Mouse (Mus musculus): Measurements from ENCODE around the gene Akt1. TPM values are rescaled to one million over a fixed set of nuclear protein-coding genes. Genes with fewer than 3 reads are reported as not detected.

The Akt1 gene
- polyA plus RNA-seq, 1 experiment from 2014 or later = 55.6 TPM

DNA sequence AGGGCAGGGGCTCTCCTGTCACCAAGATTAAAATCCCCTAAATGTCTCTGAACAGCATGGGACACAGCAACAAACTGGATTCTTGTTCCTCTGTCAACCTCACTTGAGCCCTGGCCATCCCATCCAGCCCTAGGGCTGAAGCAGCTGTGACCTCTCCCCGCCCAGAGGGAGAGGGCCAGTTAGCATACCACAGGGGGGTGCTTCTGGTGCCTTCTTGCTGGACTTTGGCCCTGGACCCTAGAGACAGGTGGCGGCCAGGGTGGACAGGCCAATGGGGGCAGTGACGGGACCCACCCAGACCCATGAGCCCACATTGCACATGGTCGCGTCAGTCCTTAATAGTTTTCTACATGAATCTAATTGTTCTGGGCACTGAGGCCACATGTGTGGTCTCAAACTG lies 20.6 kb downstream of the Akt1 start:
- Histone ChIP-seq H3K4me3 (ENCODE audit: low read length) (no peak overlapping the region), H3K4me1 (ENCODE audit: control insufficient read depth, insufficient read depth, low read depth, low read length) (peaks cover 4% of the 10 kb centered on the region; the same call in 1 of the 2 replicates), H3K4me2 (ENCODE audit: low read length) (no peak overlapping the region), H3K27ac (ENCODE audit: low read depth, low read length) (no peak overlapping the region), H3K9me3 (ENCODE audit: control insufficient read depth, low read length) (no peaks in the 10 kb centered on the region), H3K36me3 (ENCODE audit: control insufficient read depth, insufficient read depth, low read length) (peaks cover 60% of the 10 kb centered on the region), H3K9ac (ENCODE audit: low read depth, low read length) (no peak overlapping the region), H3K27me3 (replicated peaks; ENCODE audit: control insufficient read depth, insufficient read depth, low read length) (no peaks in the 10 kb centered on the region)
- ATAC-seq = no peak
- WGBS = 89% methylated on average over 5 of the region's 5 CpGs

DNA sequence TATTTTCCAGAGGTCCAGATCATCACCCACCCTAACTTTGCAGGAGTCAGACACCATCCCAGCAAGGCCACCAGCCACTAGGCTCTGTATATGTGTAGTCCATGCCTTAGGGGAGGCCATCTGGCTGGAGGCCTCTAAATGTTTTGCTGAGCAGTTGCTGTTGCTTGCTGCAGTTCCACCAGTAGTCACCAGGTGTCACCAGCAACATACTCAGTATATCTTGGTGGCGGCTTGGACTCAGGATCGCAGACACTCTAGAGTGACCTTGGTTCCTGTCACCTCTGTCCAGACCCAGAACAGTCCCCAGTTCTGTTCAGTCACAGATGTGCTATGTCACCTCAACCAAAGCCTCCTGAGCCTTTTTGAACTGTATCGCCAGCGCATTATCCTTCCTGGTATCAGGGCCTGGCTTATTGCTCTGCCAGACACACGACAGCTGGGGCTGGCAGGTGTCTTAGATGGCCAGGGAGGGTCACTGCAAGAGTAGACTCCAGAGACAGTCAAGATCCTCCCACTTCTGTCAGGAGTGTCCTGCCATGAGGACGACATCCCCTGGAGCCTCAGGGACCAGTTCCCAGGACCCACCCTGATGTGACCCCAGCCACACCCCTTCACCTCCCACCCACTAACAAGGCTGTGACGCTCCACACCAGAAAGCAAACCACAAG lies 21.4 kb downstream of the Akt1 start:
- Histone ChIP-seq H3K4me3 (ENCODE audit: low read length) (no peak overlapping the region), H3K27me3 (replicated peaks; ENCODE audit: control insufficient read depth, insufficient read depth, low read length) (no peaks in the 10 kb centered on the region), H3K9me3 (ENCODE audit: control insufficient read depth, low read length) (no peaks in the 10 kb centered on the region), H3K27ac (ENCODE audit: low read depth, low read length) (peak overlapping the region; percentile 54), H3K4me1 (ENCODE audit: control insufficient read depth, insufficient read depth, low read depth, low read length) (no peaks in the 10 kb centered on the region), H3K36me3 (ENCODE audit: control insufficient read depth, insufficient read depth, low read length) (peaks cover 53% of the 10 kb centered on the region), H3K4me2 (ENCODE audit: low read length) (no peak overlapping the region), H3K9ac (ENCODE audit: low read depth, low read length) (no peak overlapping the region)
- ATAC-seq = peak; percentile 35
- WGBS = 37% methylated on average over 7 of the region's 7 CpGs

DNA sequence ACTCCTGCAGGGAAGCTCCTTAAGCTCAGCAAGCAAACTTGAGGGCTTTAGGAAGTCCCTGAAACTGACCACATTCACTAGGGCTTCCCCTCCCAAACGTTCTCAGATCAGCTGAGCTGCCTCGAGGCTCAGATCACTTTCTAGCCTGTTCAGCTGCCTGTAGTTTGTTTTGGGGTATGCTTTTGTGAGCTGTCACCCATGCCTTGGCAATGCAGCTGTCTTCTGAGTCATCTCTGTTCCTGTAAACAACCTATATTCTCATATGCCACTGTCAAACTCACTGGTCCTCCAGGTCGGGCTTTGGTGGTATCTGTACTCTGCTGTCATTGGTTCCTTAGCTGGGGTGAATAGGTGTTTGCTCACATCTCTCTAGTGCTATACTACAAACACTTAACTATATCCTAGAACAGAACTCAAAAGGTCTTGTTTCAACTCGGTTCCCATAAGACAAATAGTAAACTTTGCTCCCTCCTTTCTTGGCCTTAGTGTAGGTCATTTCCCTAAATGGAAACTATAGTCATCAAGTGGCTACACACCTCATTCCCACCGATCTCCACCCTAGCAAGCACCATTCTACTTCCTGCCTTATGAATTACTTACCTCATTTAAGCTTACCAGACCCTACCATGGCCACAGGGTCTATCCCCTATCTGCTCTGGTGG lies 22.8 kb downstream of the Akt1 start:
- H3K27me3 ChIP-seq (replicated peaks; ENCODE audit: control insufficient read depth, insufficient read depth, low read length) = no peaks in the 10 kb centered on the region
- ATAC-seq = no peak
- H3K4me1 ChIP-seq (ENCODE audit: control insufficient read depth, insufficient read depth, low read depth, low read length) = no peaks in the 10 kb centered on the region
- no peak overlapping the region for H3K4me2 ChIP-seq (ENCODE audit: low read length)
- no peak overlapping the region for H3K9ac ChIP-seq (ENCODE audit: low read depth, low read length)
- no peaks in the 10 kb centered on the region for H3K9me3 ChIP-seq (ENCODE audit: control insufficient read depth, low read length)
- no peak overlapping the region for H3K4me3 ChIP-seq (ENCODE audit: low read length)
- H3K36me3 ChIP-seq (ENCODE audit: control insufficient read depth, insufficient read depth, low read length) = peaks cover 41% of the 10 kb centered on the region
- WGBS = 83% methylated on average over 5 of the region's 5 CpGs
- H3K27ac ChIP-seq (ENCODE audit: low read depth, low read length) = no peak overlapping the region

DNA sequence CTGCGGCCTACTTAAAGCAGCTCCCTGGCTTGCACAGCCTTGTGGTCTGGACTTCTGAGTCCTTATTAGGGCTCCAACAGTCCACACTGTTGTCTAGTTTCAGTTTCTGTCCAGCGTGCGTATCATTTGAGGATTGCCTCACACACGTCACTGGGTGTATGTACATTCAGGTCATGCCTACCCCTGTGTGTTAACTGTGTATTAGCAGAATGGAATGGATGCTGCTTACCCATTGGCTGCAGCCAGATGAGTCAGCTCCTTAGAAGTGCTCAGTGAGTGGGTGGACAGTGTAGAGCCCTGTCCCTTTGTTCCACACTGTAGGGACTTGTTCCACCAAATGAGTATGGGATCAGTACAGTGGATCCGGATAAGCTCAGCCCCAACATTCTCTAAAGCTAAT lies 26.6 kb downstream of the Akt1 start:
- 95% methylated on average over 5 of the region's 5 CpGs for WGBS
- H3K9me3 ChIP-seq (ENCODE audit: control insufficient read depth, low read length) = no peaks in the 10 kb centered on the region
- peaks cover 13% of the 10 kb centered on the region for H3K36me3 ChIP-seq (ENCODE audit: control insufficient read depth, insufficient read depth, low read length)
- H3K27me3 ChIP-seq (replicated peaks; ENCODE audit: control insufficient read depth, insufficient read depth, low read length) = no peaks in the 10 kb centered on the region
- H3K9ac ChIP-seq (ENCODE audit: low read depth, low read length) = no peak overlapping the region
- no peak for ATAC-seq
- H3K27ac ChIP-seq (ENCODE audit: low read depth, low read length) = no peak overlapping the region
- H3K4me3 ChIP-seq (ENCODE audit: low read length) = no peak overlapping the region
- H3K4me1 ChIP-seq (ENCODE audit: control insufficient read depth, insufficient read depth, low read depth, low read length) = peaks cover 19% of the 10 kb centered on the region
- H3K4me2 ChIP-seq (ENCODE audit: low read length) = no peak overlapping the region

DNA sequence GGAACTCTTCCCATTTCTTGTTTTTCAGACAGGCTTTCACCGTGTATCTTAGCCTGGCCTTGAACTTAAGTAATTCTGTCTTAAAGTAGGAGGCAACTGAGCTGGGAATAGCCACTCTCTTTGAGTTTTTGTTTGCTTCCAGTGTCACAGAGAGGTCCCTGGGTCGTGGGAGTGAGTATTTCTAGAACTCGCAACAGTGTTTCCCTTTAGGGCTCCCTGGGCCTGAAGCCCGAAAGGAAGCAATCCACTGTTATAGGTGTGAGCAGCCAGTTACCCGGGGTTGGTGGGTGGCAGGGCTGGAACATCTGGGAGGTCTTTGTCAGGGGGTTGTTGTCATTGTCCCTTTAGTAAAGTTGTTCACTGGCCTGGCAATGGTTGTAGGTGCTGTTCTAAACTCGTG lies 28.5 kb downstream of the Akt1 start:
- peak overlapping the region; percentile 66; the same call in 1 of the 2 replicates for H3K9ac ChIP-seq (ENCODE audit: low read depth, low read length)
- no peak for ATAC-seq
- H3K27ac ChIP-seq (ENCODE audit: low read depth, low read length) = no peak overlapping the region
- peaks cover 19% of the 10 kb centered on the region for H3K4me1 ChIP-seq (ENCODE audit: control insufficient read depth, insufficient read depth, low read depth, low read length)
- WGBS = 57% methylated on average over 6 of the region's 6 CpGs
- H3K9me3 ChIP-seq (ENCODE audit: control insufficient read depth, low read length) = no peaks in the 10 kb centered on the region
- H3K27me3 ChIP-seq (replicated peaks; ENCODE audit: control insufficient read depth, insufficient read depth, low read length) = no peaks in the 10 kb centered on the region
- peak overlapping the region; percentile 73 for H3K4me2 ChIP-seq (ENCODE audit: low read length)
- H3K36me3 ChIP-seq (ENCODE audit: control insufficient read depth, insufficient read depth, low read length) = peaks cover 7% of the 10 kb centered on the region
- peak overlapping the region; percentile 53; the same call in 1 of the 2 replicates for H3K4me3 ChIP-seq (ENCODE audit: low read length)

DNA sequence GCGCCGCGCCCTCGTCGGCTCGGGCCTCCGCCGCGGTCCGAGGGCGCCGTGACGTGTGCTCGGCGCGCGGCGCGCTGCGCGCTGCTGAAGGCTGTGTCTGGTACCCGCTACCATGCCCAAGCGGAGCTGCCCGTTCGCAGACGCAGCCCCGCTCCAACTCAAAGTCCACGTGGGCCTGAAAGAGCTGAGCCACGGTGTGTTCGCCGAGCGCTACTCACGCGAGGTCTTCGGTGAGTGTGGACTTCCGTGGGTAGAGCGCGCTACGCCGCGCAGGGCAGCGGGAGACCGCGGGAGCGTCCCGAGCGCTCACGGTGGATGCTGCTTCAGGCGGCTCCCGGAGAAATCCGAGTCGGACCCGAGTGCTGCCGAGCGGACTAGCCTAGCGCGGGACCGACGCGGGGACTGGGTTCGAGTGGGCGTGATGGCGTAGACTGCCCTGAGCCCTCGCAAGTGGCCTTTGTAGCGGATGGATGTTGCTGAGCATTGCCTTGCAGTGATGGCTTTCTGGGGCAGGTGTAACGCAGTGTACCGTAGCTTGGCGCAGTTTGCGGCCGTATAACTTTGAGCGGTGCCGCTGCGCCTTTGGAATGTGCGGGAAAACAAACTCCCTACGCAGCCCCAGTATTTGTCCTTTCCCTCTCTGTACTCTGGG lies 29.7 kb downstream of the Akt1 start:
- Histone ChIP-seq H3K4me3 (ENCODE audit: low read length) (peak overlapping the region; percentile 53), H3K36me3 (ENCODE audit: control insufficient read depth, insufficient read depth, low read length) (peaks cover 7% of the 10 kb centered on the region), H3K27ac (ENCODE audit: low read depth, low read length) (peak overlapping the region; percentile 75), H3K4me2 (ENCODE audit: low read length) (peak overlapping the region; percentile 73), H3K9me3 (ENCODE audit: control insufficient read depth, low read length) (no peaks in the 10 kb centered on the region), H3K9ac (ENCODE audit: low read depth, low read length) (peak overlapping the region; percentile 66), H3K27me3 (replicated peaks; ENCODE audit: control insufficient read depth, insufficient read depth, low read length) (no peaks in the 10 kb centered on the region), H3K4me1 (ENCODE audit: control insufficient read depth, insufficient read depth, low read depth, low read length) (peaks cover 19% of the 10 kb centered on the region)
- WGBS = under 1% methylated on average over 75 of the region's 75 CpGs
- ATAC-seq = no peak

DNA sequence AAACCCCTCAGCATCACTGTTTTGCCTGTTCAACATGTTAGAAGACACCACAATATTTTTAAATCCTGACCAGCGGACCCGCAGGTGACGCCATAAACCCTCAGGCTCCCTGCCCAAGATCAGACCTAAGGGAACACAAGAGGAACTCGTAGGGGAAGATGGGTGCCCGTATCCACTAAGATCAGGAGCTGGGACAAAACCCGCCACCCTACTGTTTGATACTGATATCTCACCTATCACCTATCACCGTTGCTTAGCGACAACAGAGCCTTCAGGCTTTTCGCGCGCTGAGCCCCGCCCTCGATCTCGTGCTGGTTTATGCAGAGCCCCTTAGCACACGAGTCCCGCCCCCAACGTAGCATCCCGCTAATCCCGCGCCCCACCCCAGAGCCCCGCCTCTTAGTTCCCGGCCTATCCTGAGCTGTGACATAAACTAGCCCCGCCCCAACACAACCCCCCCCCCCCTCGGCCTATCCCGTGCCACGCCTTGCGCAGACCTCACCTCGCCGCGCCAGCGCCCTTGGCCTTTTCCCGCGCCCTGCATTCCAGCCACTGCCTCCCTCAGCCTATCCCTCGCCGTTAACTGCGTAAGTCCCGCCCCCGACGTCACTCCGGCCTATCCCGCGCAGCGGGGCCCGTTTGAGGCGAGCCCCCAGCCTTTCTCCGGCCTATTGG lies 30.4 kb downstream of the Akt1 start, which contains the start of gene Siva1:
TSS of gene Siva1 (plus strand) at position 500 of the 675 bp plus-strand sequence.
- peak within 1 kb of the TSS; percentile 75 for H3K27ac ChIP-seq (ENCODE audit: low read depth, low read length)
- H3K36me3 ChIP-seq (ENCODE audit: control insufficient read depth, insufficient read depth, low read length) = peaks cover 4% of the 10 kb centered on the region
- peak within 1 kb of the TSS; percentile 53 for H3K4me3 ChIP-seq (ENCODE audit: low read length)
- under 1% methylated on average over 46 of the region's 46 CpGs for WGBS
- peak within 1 kb of the TSS; percentile 73 for H3K4me2 ChIP-seq (ENCODE audit: low read length)
- H3K27me3 ChIP-seq (replicated peaks; ENCODE audit: control insufficient read depth, insufficient read depth, low read length) = no peaks in the 10 kb centered on the region
- H3K9ac ChIP-seq (ENCODE audit: low read depth, low read length) = peak within 1 kb of the TSS; percentile 66
- no peaks in the 10 kb centered on the region for H3K9me3 ChIP-seq (ENCODE audit: control insufficient read depth, low read length)
- H3K4me1 ChIP-seq (ENCODE audit: control insufficient read depth, insufficient read depth, low read depth, low read length) = peaks cover 19% of the 10 kb centered on the region
- peak; percentile 97 for ATAC-seq

DNA sequence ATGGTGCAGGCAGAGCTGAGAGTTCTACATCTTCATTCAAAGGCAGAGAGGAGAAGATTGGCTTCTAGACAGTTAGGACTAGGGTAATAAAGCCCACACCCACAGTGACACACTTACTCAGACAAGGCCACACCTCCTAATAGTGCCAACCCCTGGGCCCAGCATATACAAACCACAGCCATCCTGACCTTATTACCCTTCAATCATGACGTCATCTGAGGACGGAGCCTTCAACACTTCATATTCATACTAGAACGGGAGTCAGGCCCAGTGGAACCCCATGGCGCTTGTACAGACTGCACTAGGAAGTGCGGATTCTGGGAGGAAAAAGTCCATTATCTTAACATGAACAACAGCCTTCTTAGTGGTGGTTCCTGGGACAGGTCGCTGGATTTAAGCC lies 31.6 kb downstream of the Akt1 start:
- H3K36me3 ChIP-seq (ENCODE audit: control insufficient read depth, insufficient read depth, low read length) = no peaks in the 10 kb centered on the region; the same call in 1 of the 2 replicates
- no peaks in the 10 kb centered on the region for H3K9me3 ChIP-seq (ENCODE audit: control insufficient read depth, low read length)
- no peak for ATAC-seq
- no peak overlapping the region for H3K4me3 ChIP-seq (ENCODE audit: low read length)
- no peak overlapping the region for H3K9ac ChIP-seq (ENCODE audit: low read depth, low read length)
- H3K4me1 ChIP-seq (ENCODE audit: control insufficient read depth, insufficient read depth, low read depth, low read length) = peaks cover 19% of the 10 kb centered on the region
- H3K27me3 ChIP-seq (replicated peaks; ENCODE audit: control insufficient read depth, insufficient read depth, low read length) = no peaks in the 10 kb centered on the region
- 93% methylated on average over 6 of the region's 6 CpGs for WGBS
- H3K4me2 ChIP-seq (ENCODE audit: low read length) = no peak overlapping the region
- no peak overlapping the region for H3K27ac ChIP-seq (ENCODE audit: low read depth, low read length)

DNA sequence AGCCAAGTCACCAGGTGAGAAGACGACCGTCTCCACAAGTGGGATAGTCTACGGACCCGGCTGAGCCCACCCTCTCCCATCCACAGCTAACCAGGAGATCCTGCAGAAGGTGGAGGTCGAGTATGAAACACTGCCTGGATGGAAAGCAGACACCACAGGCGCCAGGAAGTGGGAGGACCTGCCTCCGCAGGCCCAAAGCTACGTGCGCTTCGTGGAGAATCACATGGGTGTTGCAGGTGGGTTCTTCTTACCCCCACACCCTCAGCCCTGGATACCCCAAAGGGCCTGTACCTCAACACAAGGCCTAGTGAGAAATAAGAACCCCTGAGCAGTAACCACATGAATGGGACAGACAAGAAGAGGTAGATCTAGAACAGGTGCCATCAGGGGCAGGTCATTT lies 35.2 kb downstream of the Akt1 start:
- WGBS = 87% methylated on average over 10 of the region's 10 CpGs
- no peaks in the 10 kb centered on the region for H3K9me3 ChIP-seq (ENCODE audit: control insufficient read depth, low read length)
- no peak overlapping the region for H3K4me3 ChIP-seq (ENCODE audit: low read length)

More for the DNA sequence above, 35.2 kb downstream of the Akt1 start:
- Histone ChIP-seq H3K9ac (ENCODE audit: low read depth, low read length) (no peak overlapping the region), H3K27ac (ENCODE audit: low read depth, low read length) (no peak overlapping the region), H3K36me3 (ENCODE audit: control insufficient read depth, insufficient read depth, low read length) (no peaks in the 10 kb centered on the region), H3K4me1 (ENCODE audit: control insufficient read depth, insufficient read depth, low read depth, low read length) (peaks cover 4% of the 10 kb centered on the region; the same call in 1 of the 2 replicates), H3K4me2 (ENCODE audit: low read length) (no peak overlapping the region), H3K27me3 (replicated peaks; ENCODE audit: control insufficient read depth, insufficient read depth, low read length) (no peaks in the 10 kb centered on the region)
- ATAC-seq = no peak

All from hindbrain, embryonic 16.5 days (tissue).